Mouse (Mus musculus) hindbrain, embryonic 11.5 days (tissue): ENCODE data around the gene Mpzl3. TPM values are rescaled to one million over a fixed set of nuclear protein-coding genes. Genes with fewer than 3 reads are reported as not detected.

Source experiments
- ATAC-seq: fragments of 200-750 bp; cut with Nextera tagmentation; 2 replicates; pipeline ENCODE4 v1.8.0; 2017; ENCODE audit warnings: mild to moderate bottlenecking, moderate TSS enrichment, moderate library complexity; ENCODE audit not compliant: low FRiP score
- DNase-seq: peaks from one replicate; pipeline ENCODE4 v3.0.0-alpha.2; 2015; ENCODE audit warnings: low spot score
- H3K27ac ChIP-seq: fragments of 300-500 bp; sonication (generic); 2 replicates; pipeline ENCODE4 v1.5.1; 2014; ENCODE audit warnings: mild to moderate bottlenecking, low read depth, low read length
- H3K27me3 ChIP-seq: fragments of 300-500 bp; sonication (generic); 2 replicates; pipeline ENCODE4 v1.6.1; 2014; ENCODE audit warnings: mild to moderate bottlenecking, low read length, moderate library complexity, mixed read lengths; ENCODE audit not compliant: control insufficient read depth, insufficient read depth
- H3K36me3 ChIP-seq: fragments of 300-500 bp; sonication (generic); 2 replicates; pipeline ENCODE4 v1.6.1; 2014; ENCODE audit warnings: mild to moderate bottlenecking, low read length, moderate library complexity, mixed read lengths; ENCODE audit not compliant: control insufficient read depth, insufficient read depth
- H3K4me1 ChIP-seq: fragments of 300-500 bp; sonication (generic); replicated peaks from 2 replicates; pipeline ENCODE4 v1.6.1; 2014; ENCODE audit warnings: low read length, mixed read lengths; ENCODE audit not compliant: control insufficient read depth, insufficient read depth
- H3K4me2 ChIP-seq: fragments of 300-500 bp; sonication (generic); replicated peaks from 2 replicates; pipeline ENCODE4 v1.6.1; 2014; ENCODE audit warnings: mild to moderate bottlenecking, low read depth, low read length
- H3K4me3 ChIP-seq: fragments of 300-500 bp; sonication (generic); 2 replicates; pipeline ENCODE4 v1.5.1; 2014; ENCODE audit warnings: low read depth, low read length
- H3K9ac ChIP-seq: fragments of 300-500 bp; sonication (generic); 2 replicates; pipeline ENCODE4 v1.6.1; 2014; ENCODE audit warnings: low read depth, low read length
- H3K9me3 ChIP-seq: fragments of 300-500 bp; sonication (generic); 2 replicates; pipeline ENCODE4 v1.6.1; 2016; ENCODE audit warnings: low read length; ENCODE audit not compliant: control insufficient read depth
- WGBS: fragments of 180-500 bp; shearing (Covaris S2); extraction: QIAGEN DNeasy Blood & Tissue Kit; methylation state at CpG from one replicate; pipeline ENCODE4 v1.1.7; 2014; 5-methylcytosine and 5-hydroxymethylcytosine counted together
- polyA plus RNA-seq: library from polyadenylated mRNA; unstranded; fragments of >200 nt; fragmentation: Nextera tagmentation; extraction: Ambion mirVana; gene quantifications from 2 replicates; pipeline ENCODE4 v1.2.1, GENCODE M21; 2014

The Mpzl3 gene
- polyA plus RNA-seq, 1 experiment from 2014 or later, result 2.8 TPM

- DNase-seq (no peak), ATAC-seq (no peak)
- Histone ChIP-seq H3K4me1 (no peaks in the 10 kb centered on the region), H3K9me3 (no peaks in the 10 kb centered on the region), H3K4me2 (no peak overlapping the region), H3K36me3 (no peaks in the 10 kb centered on the region), H3K27me3 (no peaks in the 10 kb centered on the region), H3K9ac (no peak overlapping the region), H3K27ac (no peak overlapping the region), H3K4me3 (no peak overlapping the region)
- 89% methylated on average over 3 of the region's 3 CpGs for WGBS
Observed at GRCm38 (mm10) chr9:45083132-45083531, 28.1 kb downstream of the Mpzl3 start.

- no peak overlapping the region for H3K4me3 ChIP-seq
- ATAC-seq, result no peak
- no peaks in the 10 kb centered on the region for H3K36me3 ChIP-seq
- no peak overlapping the region for H3K9ac ChIP-seq
- H3K4me2 ChIP-seq, result no peak overlapping the region
- WGBS, result 75% methylated on average over 5 of the region's 5 CpGs
- no peaks in the 10 kb centered on the region for H3K4me1 ChIP-seq
- no peak overlapping the region for H3K27ac ChIP-seq
- no peaks in the 10 kb centered on the region for H3K9me3 ChIP-seq
- no peak for DNase-seq
- no peaks in the 10 kb centered on the region for H3K27me3 ChIP-seq
Observed at GRCm38 (mm10) chr9:45084556-45084955, 29.6 kb downstream of the Mpzl3 start.

GRCm38 (mm10) chr9:45085741-45086690 lies 31.0 kb downstream of the Mpzl3 start:
- H3K27ac ChIP-seq, result no peak overlapping the region
- H3K36me3 ChIP-seq, result no peaks in the 10 kb centered on the region
- H3K9ac ChIP-seq, result no peak overlapping the region
- H3K9me3 ChIP-seq, result no peaks in the 10 kb centered on the region
- no peak overlapping the region for H3K4me2 ChIP-seq
- H3K27me3 ChIP-seq, result no peaks in the 10 kb centered on the region
- H3K4me3 ChIP-seq, result no peak overlapping the region
- WGBS, result 87% methylated on average over 12 of the region's 12 CpGs
- DNase-seq, result no peak
- no peak for ATAC-seq
- no peaks in the 10 kb centered on the region for H3K4me1 ChIP-seq

- ATAC-seq, result no peak
Observed at GRCm38 (mm10) chr9:45088040-45088439, 33.1 kb downstream of the Mpzl3 start.

GRCm38 (mm10) chr9:45090811-45091210 lies 35.8 kb downstream of the Mpzl3 start:
- H3K27ac ChIP-seq, result no peak overlapping the region
- ATAC-seq (no peak), DNase-seq (no peak)
- no peak overlapping the region for H3K9ac ChIP-seq
- H3K36me3 ChIP-seq, result no peaks in the 10 kb centered on the region
- H3K4me3 ChIP-seq, result no peak overlapping the region
- no peaks in the 10 kb centered on the region for H3K9me3 ChIP-seq
- H3K4me1 ChIP-seq, result no peaks in the 10 kb centered on the region
- no peaks in the 10 kb centered on the region for H3K27me3 ChIP-seq
- no peak overlapping the region for H3K4me2 ChIP-seq
- WGBS, result 68% methylated on average over 3 of the region's 3 CpGs

More at GRCm38 (mm10) chr9:45088040-45088439, 33.1 kb downstream of the Mpzl3 start:
- no peak for DNase-seq
- no peaks in the 10 kb centered on the region for H3K27me3 ChIP-seq
- no peaks in the 10 kb centered on the region for H3K36me3 ChIP-seq
- H3K27ac ChIP-seq, result no peak overlapping the region
- no peaks in the 10 kb centered on the region for H3K4me1 ChIP-seq
- no peaks in the 10 kb centered on the region for H3K9me3 ChIP-seq
- H3K4me3 ChIP-seq, result no peak overlapping the region
- H3K9ac ChIP-seq, result no peak overlapping the region
- H3K4me2 ChIP-seq, result no peak overlapping the region

GRCm38 (mm10) chr9:45092641-45093040 lies 37.7 kb downstream of the Mpzl3 start:
- 52% methylated on average over 4 of the region's 4 CpGs for WGBS
- no peaks in the 10 kb centered on the region for H3K36me3 ChIP-seq
- H3K4me3 ChIP-seq, result no peak overlapping the region
- DNase-seq (no peak), ATAC-seq (no peak)
- no peak overlapping the region for H3K9ac ChIP-seq
- H3K4me1 ChIP-seq, result no peaks in the 10 kb centered on the region
- no peak overlapping the region for H3K4me2 ChIP-seq
- H3K27me3 ChIP-seq, result no peaks in the 10 kb centered on the region
- no peak overlapping the region for H3K27ac ChIP-seq
- H3K9me3 ChIP-seq, result no peaks in the 10 kb centered on the region

- Histone ChIP-seq H3K4me2 (no peak overlapping the region), H3K27ac (no peak overlapping the region), H3K27me3 (no peaks in the 10 kb centered on the region), H3K9ac (no peak overlapping the region), H3K4me1 (no peaks in the 10 kb centered on the region), H3K4me3 (no peak overlapping the region), H3K9me3 (no peaks in the 10 kb centered on the region), H3K36me3 (no peaks in the 10 kb centered on the region)
- no peak for ATAC-seq
- WGBS, result 84% methylated on average over 6 of the region's 6 CpGs
- DNase-seq, result no peak
Observed at GRCm38 (mm10) chr9:45095149-45095937, 40.4 kb downstream of the Mpzl3 start.

GRCm38 (mm10) chr9:45097877-45098276 lies 42.9 kb downstream of the Mpzl3 start:
- no peak overlapping the region for H3K9ac ChIP-seq
- 84% methylated on average over 5 of the region's 5 CpGs for WGBS
- H3K4me3 ChIP-seq, result no peak overlapping the region

More at GRCm38 (mm10) chr9:45097877-45098276, 42.9 kb downstream of the Mpzl3 start:
- ATAC-seq (no peak), DNase-seq (no peak)
- no peaks in the 10 kb centered on the region for H3K4me1 ChIP-seq
- no peaks in the 10 kb centered on the region for H3K27me3 ChIP-seq
- H3K27ac ChIP-seq, result no peak overlapping the region
- no peak overlapping the region for H3K4me2 ChIP-seq
- H3K9me3 ChIP-seq, result no peaks in the 10 kb centered on the region
- H3K36me3 ChIP-seq, result no peaks in the 10 kb centered on the region
